Mouse (Mus musculus) adrenal gland, postnatal 10 days (tissue): ENCODE results near the gene Kxd1. TPM values are rescaled to one million over a fixed set of nuclear protein-coding genes. Genes with fewer than 3 reads are reported as not detected.
A peak's percentile ranks its signal among the peaks of the same experiment; 100 is the strongest.
"Not testable (repeated sequence)": the region's sequence is repeated elsewhere in the genome, so short reads cannot be mapped to it uniquely, and the experiment has no call there.

Source experiments
- DNase-seq: peaks from one replicate; pipeline ENCODE4 v3.0.0; 2021; ENCODE audit warnings: mixed read lengths
- total RNA-seq, 2 experiments: library from RNA; stranded (reverse); gene quantifications; 2 replicates each; pipeline ENCODE4 v1.2.3; 2021

The Kxd1 gene
- total RNA-seq, 2 experiments from 2014 or later = 84.0 to 97.4 TPM

GRCm38 (mm10) chr8:70513441-70513840 lies 14.3 kb downstream of the Kxd1 start:
- DNase-seq = peak; percentile 74

DNA sequence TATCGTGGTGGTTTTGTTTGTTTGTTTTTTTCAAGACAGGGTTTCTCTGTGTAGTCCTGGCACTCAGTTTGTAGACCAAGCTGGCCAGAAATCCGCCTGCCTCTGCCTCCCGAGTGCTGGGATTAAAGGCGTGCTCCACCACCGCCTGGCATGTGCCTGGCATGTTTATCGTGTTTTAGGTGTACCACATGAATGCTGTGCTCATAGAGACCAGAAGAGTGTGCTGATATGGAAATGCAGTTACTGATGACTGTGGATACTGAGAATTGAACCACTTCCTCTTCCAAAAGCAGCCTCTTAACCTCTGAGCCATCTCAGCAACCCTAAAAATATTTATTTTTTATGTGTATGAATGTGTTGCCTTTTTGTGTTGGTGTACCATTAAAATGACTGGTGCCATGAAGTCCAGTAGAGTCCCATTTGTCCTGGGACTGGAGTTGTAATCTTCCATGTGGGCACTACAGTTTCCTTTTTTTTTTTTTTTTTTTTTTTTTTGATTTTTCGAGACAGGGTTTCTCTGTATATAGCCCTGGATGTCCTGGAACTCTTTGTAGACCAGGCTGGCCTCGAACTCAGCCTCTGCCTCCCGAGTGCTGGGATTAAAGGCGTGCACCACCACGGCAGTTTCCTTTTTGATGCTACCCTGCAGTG lies 15.4 kb downstream of the Kxd1 start:
- DNase-seq = no peak

DNA sequence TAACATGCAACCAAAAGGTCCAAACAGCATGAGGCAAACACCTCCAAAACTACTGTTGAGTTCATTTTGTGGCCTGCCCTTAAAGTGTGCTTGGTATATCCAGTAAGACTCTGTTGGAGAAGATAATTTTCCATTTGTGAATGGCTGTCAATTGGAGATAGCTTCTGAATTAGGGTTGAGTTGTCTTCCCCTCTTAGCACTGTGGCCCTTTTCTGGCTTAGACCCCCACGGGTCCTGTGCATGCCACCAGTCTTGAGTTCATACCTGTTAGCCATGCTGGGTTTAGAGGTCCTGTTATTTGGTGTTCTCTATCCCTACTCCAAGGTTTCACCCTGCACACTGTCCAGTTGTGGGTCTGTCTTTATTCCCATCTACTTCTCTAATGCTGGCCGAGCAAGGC lies 16.0 kb downstream of the Kxd1 start:
- DNase-seq = no peak

- DNase-seq = not testable (repeated sequence)
Measured at GRCm38 (mm10) chr8:70511174-70511573, 16.6 kb downstream of the Kxd1 start.

GRCm38 (mm10) chr8:70510228-70510915 lies 17.4 kb downstream of the Kxd1 start, which contains the start of gene Uba52:
Gene Uba52, minus strand, starts transcription at chr8:70510801.
- peak; percentile 98 for DNase-seq

DNA sequence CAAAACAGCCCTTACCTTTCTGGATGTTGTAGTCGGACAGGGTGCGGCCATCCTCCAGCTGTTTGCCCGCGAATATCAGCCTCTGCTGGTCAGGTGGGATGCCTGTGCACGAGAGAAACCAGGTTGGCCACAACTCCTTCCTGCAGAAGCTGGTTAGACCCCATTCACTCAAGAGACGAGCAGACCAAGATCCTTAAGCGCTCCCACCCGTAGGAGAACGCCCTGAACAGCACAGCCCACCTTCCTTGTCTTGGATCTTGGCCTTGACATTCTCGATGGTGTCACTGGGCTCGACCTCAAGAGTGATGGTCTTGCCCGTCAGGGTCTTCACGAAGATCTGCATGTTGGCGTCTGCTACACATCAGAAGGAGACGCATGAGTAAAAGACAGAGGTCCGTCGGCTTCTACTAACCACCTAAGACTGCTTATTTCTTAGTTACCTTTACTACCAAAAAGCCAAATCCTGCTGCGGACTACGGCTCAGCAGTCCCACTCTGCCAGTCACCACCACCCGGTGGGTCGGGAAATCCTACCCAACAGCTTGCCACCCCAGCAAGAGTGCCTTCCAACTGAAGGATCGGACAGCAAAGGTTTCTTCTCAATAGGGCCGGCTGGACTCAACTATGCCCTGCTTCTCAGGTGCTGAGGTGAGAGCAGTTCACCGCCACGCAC lies 18.3 kb downstream of the Kxd1 start:
- no peak for DNase-seq

DNA sequence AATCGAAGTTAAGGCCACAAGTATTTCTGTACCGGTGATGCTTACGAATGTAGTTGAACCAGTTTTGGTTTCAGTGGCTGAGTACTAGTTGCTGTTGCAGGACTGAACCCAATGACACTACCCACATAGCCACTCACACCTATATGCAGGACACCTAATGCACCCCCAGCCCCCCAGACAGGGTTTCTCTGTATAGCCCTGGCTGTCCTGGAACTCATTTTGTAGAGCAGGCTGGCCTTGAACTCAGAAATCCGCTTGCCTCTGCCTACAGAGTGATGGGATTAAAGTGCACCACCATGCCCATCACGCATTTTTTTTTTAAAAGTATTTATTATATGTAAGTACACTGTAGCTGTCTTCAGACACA lies 20.7 kb downstream of the Kxd1 start:
- DNase-seq = no peak

GRCm38 (mm10) chr8:70506328-70507026 lies 21.3 kb downstream of the Kxd1 start, which contains the start of gene Rex1bd:
Gene Rex1bd, minus strand, starts transcription at chr8:70506752.
- DNase-seq = peak; percentile 95

- no peak for DNase-seq
Measured at GRCm38 (mm10) chr8:70505698-70506327, 21.9 kb downstream of the Kxd1 start.

GRCm38 (mm10) chr8:70504851-70505250 lies 22.9 kb downstream of the Kxd1 start:
- peak; percentile 90 for DNase-seq

GRCm38 (mm10) chr8:70504291-70504716 lies 23.5 kb downstream of the Kxd1 start:
- DNase-seq = peak; percentile 81

DNA sequence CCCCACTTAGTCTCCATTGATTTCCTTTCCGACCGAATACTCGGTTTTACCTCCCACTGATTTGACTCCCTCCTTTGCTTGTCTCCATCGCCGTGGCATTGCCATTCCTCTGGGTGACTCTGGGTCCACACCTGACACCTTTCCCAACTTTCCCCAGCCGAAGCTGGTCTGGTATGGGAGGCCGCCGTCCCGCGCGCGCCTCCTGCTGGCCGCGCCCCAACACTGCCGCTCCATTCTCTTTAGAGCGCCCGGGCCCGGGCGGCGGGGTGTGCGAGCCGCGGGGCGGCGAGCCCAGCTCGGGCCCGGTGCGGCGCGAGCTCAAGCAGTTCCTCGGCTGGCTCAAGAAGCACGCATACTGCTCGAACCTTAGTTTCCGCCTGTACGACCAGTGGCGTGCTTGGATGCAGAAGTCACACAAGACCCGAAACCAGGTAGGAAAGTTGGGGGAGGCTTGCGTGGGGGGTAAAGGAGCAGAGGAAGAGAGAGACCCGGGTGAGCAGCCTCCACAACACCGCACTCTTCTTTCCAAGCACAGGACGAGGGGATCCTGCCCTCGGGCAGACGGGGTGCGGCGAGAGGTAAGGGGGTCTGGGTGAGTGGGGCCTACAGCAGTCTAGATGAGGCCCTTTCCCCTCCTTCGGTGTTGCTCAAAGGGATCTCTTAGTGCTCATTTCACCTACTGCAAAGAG lies 24.6 kb downstream of the Kxd1 start:
- DNase-seq = peak; percentile 83

DNA sequence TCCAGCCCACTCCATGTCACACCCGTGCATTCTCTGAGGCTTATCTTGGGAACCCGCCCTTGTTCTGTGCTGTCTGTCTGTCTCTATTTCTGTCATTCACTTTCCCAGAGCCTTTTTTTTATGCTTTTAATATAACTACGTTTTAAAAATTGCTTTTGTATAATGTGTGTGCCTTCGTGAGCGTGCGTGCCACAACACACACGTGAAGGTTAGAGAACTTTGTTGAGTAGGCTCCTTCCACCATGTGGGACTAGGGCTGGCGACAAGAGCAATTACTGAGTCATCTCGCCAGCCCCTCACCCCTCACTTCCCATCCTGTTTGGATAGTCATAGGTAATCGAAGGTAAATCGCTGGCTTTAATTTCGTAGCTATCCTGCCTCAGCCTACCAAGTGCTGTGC lies 25.2 kb downstream of the Kxd1 start:
- no peak for DNase-seq

DNA sequence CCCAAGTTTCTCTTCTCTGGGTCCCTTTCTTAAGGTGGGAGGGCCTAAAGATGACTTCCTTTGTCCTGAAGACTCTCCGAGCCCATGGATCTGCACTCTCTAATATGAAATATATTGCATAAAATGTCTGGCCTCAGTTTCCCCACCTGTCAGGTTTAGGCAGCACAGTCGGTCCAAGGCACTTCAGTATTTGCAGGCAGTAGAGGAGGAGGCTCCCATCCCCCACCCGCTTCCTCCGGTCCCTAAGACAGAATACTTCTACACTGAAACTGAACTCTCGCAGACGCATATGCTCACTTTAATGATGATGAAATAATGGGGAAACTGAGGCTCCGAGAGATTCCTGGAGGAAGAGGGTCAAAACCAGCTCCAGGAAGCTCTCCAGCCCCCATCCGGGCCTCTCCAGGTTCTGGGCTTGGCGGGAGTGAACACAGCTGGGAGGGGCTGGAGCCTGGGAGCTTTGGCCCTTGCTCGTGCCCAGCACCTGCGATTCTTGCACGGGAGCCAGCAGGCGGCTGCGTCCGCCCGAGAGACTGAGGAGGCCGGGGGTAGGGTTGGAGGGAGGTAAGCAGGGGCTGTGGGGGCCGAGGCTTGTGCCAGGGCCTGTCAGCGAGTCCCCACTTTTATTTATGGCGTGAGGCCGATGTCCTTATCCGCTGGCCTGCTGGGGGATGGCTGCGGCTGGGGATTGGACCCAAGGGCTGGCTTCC lies 25.8 kb downstream of the Kxd1 start:
- no peak for DNase-seq

GRCm38 (mm10) chr8:70500386-70501301 lies 27.1 kb downstream of the Kxd1 start:
- DNase-seq = no peak

GRCm38 (mm10) chr8:70495771-70496062 lies 32.0 kb downstream of the Kxd1 start:
- DNase-seq = peak; percentile 47

DNA sequence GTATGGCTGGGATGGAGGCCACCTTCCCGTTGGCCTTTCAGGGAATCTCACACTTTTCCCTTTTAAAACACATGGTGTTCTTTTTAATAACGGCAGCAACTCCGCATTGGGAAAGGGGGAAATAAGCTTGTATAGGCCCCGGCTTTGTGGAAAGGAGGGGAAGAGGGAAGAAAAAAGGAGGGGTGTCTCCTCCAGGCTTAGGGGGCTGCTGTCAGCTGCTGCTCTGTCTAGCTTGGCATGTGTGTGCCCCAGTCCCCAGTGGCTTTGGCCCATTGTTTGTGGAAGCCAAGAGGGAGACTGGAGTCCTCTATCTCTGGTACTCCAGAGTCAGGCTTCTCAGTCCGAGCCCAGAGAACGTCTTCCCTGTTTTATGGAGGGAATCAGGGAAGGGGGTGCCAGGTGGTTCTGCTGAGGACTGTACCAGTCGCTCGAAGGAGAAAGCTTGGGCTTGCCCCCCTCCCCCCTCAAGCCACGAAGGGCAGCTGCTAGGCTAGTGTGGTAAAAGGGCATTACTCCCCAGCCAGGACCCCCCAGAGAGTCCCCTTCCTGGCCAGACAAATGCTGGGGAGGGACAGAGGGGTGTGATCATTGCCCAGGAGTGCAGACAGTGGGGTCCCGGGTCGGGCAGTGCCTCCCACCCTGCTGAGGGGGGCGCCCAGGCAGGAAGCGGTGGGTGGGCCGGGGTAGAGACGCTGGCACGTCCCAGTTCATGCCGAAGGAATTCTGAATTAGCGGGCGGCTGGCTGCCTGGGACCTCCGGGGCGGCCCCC lies 32.6 kb downstream of the Kxd1 start:
- no peak for DNase-seq

- no peak for DNase-seq
Measured at GRCm38 (mm10) chr8:70494416-70494945, 33.3 kb downstream of the Kxd1 start.
